Mouse (Mus musculus) kidney, adult 18-20 months (tissue): ENCODE results near the gene Nexn.

ENCODE experiments used
- DNase-seq: peaks from one replicate; pipeline ENCODE4 v3.0.0; 2021

Gene Nexn

GRCm38 (mm10) chr3:152192238-152192931 lies 73.8 kb downstream of the Nexn start:
- peak; percentile 37 for DNase-seq

DNA sequence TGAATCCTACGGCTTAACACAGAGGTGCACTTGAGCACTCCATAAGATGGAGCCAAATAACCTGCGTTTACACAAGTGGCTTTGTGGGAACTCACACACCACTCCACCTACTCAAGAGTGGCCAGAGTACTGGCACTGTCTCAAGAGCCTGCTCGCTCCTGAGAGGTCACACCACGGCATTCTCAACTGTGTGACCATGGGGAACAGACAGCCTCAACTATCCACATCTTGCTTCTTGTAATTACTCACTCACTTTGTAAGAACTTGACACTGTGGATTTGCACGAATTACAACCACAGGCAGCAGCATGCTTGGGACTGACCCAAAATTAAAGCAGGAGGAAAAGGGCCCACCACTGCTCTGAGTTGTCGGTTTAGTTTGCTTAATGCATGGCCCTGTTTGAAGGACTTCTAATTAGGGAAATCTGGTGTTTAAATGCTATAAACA lies 74.3 kb downstream of the Nexn start:
- DNase-seq = peak; percentile 64

DNA sequence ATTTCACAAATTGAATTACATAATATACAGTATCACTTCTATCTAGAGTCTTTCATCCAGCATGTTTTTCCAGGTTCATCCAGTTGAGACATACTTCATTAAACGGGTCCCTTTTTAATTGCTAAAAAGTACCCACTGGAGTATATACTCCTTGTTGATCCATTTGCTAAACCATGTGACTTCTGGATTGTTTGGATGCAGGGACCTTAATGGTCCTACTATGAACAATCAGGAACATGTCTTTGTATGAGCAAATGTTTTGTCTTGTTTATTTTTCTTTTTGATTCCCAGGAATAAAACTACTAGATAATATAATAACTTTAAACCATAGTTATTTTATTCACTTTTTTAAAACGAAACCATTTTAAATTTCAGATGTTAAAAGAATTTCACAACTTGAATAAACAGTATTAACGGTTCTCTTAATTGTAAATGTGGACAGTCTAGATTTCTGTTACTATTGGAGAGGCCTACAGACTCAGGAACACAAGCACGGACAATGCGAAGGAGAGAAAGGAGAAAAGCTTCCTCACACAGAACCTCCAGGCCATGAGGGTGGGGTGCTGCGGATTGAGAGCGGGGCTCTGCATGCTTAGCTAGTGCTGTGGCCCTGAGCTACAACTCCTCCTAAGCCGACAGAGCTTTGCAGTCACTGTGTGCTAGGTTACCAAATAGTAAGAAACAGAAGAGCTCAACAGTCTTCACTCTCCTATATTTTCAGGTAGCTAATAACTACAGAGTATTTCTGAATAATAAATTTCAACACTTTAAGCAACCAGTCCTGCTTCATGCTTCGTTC lies 75.3 kb downstream of the Nexn start:
- DNase-seq = no peak

DNA sequence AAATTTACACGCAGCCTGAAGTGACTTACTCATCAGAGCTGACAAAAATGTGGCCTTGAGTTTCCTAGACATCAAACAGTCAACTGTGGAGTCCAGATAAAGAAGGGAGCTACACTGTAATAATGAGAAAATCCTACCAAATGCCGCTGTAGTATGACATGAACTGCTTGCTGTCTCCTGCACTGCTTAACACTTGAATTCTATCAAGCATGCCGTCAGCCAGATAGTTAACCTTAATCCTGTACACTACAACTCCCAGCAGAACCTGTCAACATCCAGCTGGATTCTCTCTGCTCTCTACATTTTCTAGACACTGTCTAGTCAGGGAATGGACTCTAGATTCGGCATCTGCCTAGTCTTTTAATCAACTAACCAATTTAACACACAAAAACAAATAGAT lies 76.8 kb downstream of the Nexn start:
- DNase-seq = no peak
